Mouse (Mus musculus): ENCODE data around the gene Tarm1.

Tarm1 gene

GRCm38 (mm10) chr7:3502439-3502838 lies at the start of gene Tarm1:
Gene Tarm1 (minus strand): TSS chr7:3502624.
- no peak for DNase-seq

- no peak for DNase-seq
Measured at GRCm38 (mm10) chr7:3505913-3506312, 3.5 kb upstream of the Tarm1 start.

GRCm38 (mm10) chr7:3500406-3500805 lies 2.0 kb downstream of the Tarm1 start:
- no peak for DNase-seq

- DNase-seq, result no peak
Measured at GRCm38 (mm10) chr7:3481948-3482608, 20.3 kb downstream of the Tarm1 start.

GRCm38 (mm10) chr7:3476728-3477127 lies 25.7 kb downstream of the Tarm1 start:
- no peak for DNase-seq

GRCm38 (mm10) chr7:3474291-3475080 lies 27.9 kb downstream of the Tarm1 start:
- peak; percentile 2 for DNase-seq

GRCm38 (mm10) chr7:3472774-3473173 lies 29.6 kb downstream of the Tarm1 start:
- no peak for DNase-seq

GRCm38 (mm10) chr7:3468614-3469013 lies 33.8 kb downstream of the Tarm1 start:
- DNase-seq, result no peak

- DNase-seq, result no peak
Measured at GRCm38 (mm10) chr7:3463306-3463705, 39.1 kb downstream of the Tarm1 start.

- DNase-seq, result no peak
Measured at GRCm38 (mm10) chr7:3460261-3460660, 42.2 kb downstream of the Tarm1 start.

GRCm38 (mm10) chr7:3457841-3458217 lies 44.6 kb downstream of the Tarm1 start:
- DNase-seq, result no peak

- no peak for DNase-seq
Measured at GRCm38 (mm10) chr7:3457111-3457840, 45.1 kb downstream of the Tarm1 start.

- no peak for DNase-seq
Measured at GRCm38 (mm10) chr7:3453486-3454183, 48.8 kb downstream of the Tarm1 start.

- DNase-seq, result no peak
Measured at GRCm38 (mm10) chr7:3452821-3453485, 49.5 kb downstream of the Tarm1 start.

GRCm38 (mm10) chr7:3451161-3451560 lies 51.3 kb downstream of the Tarm1 start:
- no peak for DNase-seq

GRCm38 (mm10) chr7:3450671-3451070 lies 51.8 kb downstream of the Tarm1 start:
- no peak for DNase-seq

GRCm38 (mm10) chr7:3448737-3449454 lies 53.5 kb downstream of the Tarm1 start:
- DNase-seq, result peak; percentile 74

GRCm38 (mm10) chr7:3447026-3447425 lies 55.4 kb downstream of the Tarm1 start:
- DNase-seq, result no peak

GRCm38 (mm10) chr7:3446584-3446983 lies 55.8 kb downstream of the Tarm1 start:
- DNase-seq, result peak; percentile 18

- DNase-seq, result no peak
Measured at GRCm38 (mm10) chr7:3444678-3445077, 57.7 kb downstream of the Tarm1 start.

GRCm38 (mm10) chr7:3442476-3443062 lies 59.9 kb downstream of the Tarm1 start:
- no peak for DNase-seq
